Mouse (Mus musculus) hindbrain, embryonic 12.5 days (tissue): Measurements from ENCODE around the gene Tns1. TPM values are rescaled to one million over a fixed set of nuclear protein-coding genes. Genes with fewer than 3 reads are reported as not detected.
A peak's percentile ranks its signal among the peaks of the same experiment; 100 is the strongest.

ENCODE experiments used
- ATAC-seq: fragments of 200-750 bp; cut with Nextera tagmentation; 2 replicates; pipeline ENCODE4 v1.8.0; 2017; ENCODE audit warnings: moderate TSS enrichment; ENCODE audit not compliant: low FRiP score
- H3K27ac ChIP-seq: fragments of 300-500 bp; sonication (generic); 2 replicates; pipeline ENCODE4 v1.5.1; 2016; ENCODE audit warnings: mild to moderate bottlenecking
- H3K27me3 ChIP-seq: fragments of 300-500 bp; sonication (generic); 2 replicates; pipeline ENCODE4 v1.6.1; 2016; ENCODE audit warnings: mild to moderate bottlenecking
- H3K36me3 ChIP-seq: fragments of 300-500 bp; sonication (generic); 2 replicates; pipeline ENCODE4 v1.6.1; 2016; ENCODE audit warnings: mild to moderate bottlenecking
- H3K4me1 ChIP-seq: fragments of 300-500 bp; sonication (generic); 2 replicates; pipeline ENCODE4 v1.6.1; 2016
- H3K4me2 ChIP-seq: fragments of 300-500 bp; sonication (generic); replicated peaks from 2 replicates; pipeline ENCODE4 v1.6.1; 2016; ENCODE audit warnings: mild to moderate bottlenecking
- H3K4me3 ChIP-seq: fragments of 300-500 bp; sonication (generic); 2 replicates; pipeline ENCODE4 v1.5.1; 2016; ENCODE audit warnings: mild to moderate bottlenecking
- H3K9ac ChIP-seq: fragments of 300-500 bp; sonication (generic); 2 replicates; pipeline ENCODE4 v1.6.1; 2016; ENCODE audit warnings: mild to moderate bottlenecking, moderate library complexity
- H3K9me3 ChIP-seq: fragments of 300-500 bp; sonication (generic); replicated peaks from 2 replicates; pipeline ENCODE4 v1.6.1; 2016; ENCODE audit warnings: mild to moderate bottlenecking
- WGBS: fragments of 180-500 bp; shearing (Covaris S2); methylation state at CpG from one replicate; pipeline ENCODE4 v1.1.7; 2016; 5-methylcytosine and 5-hydroxymethylcytosine counted together
- polyA plus RNA-seq: library from polyadenylated mRNA; unstranded; fragments of >200 nt; fragmentation: Nextera tagmentation; extraction: Ambion mirVana; gene quantifications from 2 replicates; pipeline ENCODE4 v1.2.1, GENCODE M21; 2016

Tns1 gene
- polyA plus RNA-seq, 1 experiment from 2014 or later: 28.3 TPM

DNA sequence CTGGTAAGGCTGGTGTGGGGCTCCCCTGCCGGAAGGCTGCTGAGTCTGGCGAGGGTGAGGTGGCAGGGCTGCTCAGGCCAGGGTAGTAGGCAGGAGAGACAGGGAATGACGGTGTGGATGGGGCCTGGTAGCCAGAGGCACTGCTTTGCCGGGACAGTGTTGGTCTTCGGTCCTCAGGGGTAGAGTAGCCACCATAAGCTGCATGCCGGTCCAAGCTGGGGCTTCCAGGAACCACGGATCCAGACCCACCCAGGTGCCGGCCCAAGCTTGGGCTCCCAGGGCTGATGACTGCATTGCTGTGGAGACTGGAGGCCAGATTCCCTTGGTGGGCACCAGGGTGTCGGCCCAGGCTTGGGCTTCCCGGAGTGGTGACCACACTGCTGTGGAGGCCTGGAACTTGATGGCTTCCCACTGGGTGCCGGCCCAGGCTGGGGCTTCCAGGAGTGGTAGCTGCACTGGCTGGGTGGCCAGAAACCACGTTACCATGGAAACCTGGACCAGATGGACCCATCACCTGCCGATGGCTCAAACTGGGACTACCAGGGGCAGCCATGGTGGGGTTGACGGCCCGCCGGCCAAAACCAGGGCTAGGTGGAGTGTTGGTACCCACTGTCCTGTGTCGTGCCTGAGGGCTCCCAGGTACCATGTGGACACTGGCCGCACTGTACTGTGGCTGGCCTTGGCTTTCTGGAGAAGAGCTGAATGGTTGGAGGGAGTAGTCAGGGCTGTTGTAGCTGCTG is 199.2 kb downstream of the Tns1 start:
- no peak for ATAC-seq
- Histone ChIP-seq H3K9ac (no peak overlapping the region), H3K27ac (no peak overlapping the region), H3K27me3 (no peaks in the 10 kb centered on the region), H3K4me2 (no peak overlapping the region), H3K36me3 (peaks cover 42% of the 10 kb centered on the region), H3K9me3 (no peaks in the 10 kb centered on the region), H3K4me1 (no peaks in the 10 kb centered on the region), H3K4me3 (no peak overlapping the region)
- WGBS: 95% methylated on average over 18 of the region's 18 CpGs

DNA sequence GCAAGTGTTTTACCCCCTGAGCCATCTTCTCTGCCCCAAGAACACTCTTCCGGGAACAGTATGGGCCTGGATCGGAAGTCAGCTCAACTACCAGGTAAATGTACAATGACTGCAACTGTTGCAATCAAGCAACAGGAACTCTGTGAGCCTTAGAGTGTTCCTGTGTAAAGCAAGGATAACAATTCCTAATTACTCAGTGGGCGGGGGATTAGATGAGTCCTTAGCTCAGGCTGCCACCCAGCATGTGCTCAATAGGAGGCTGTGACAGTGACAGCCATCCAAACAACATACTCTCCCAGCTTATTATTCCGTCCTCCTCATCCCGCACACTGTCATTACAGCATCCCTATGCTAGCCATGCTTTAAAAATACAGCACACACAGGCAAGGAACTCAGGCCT is 200.0 kb downstream of the Tns1 start:
- no peak for ATAC-seq
- Histone ChIP-seq H3K4me1 (no peaks in the 10 kb centered on the region), H3K27ac (no peak overlapping the region), H3K4me3 (no peak overlapping the region), H3K9ac (no peak overlapping the region), H3K27me3 (no peaks in the 10 kb centered on the region), H3K9me3 (no peaks in the 10 kb centered on the region), H3K36me3 (peaks cover 46% of the 10 kb centered on the region), H3K4me2 (no peak overlapping the region)
- 88% methylated on average over 5 of the region's 5 CpGs for WGBS

DNA sequence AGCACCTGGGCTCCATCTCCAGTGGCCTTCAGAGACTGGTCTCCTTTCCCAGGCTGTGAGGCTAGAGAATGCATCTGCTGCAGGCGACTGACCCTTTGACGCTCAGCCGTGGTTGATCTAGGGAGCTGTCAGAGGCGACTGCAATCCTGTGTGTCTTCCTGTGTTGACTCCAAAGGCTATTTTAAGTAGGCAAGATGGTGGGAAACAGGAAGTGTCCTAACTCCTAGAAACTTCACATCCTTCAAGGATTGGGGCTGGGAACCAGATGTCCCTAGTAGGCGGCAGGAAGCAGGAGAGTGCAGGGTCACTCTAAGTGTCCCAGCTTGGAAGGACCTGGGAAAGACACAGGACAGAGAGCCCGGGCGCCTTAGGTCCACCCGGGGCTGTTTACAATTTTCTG is 201.1 kb downstream of the Tns1 start:
- Histone ChIP-seq H3K4me2 (no peak overlapping the region), H3K9me3 (no peaks in the 10 kb centered on the region), H3K4me3 (no peak overlapping the region), H3K4me1 (no peaks in the 10 kb centered on the region), H3K27ac (no peak overlapping the region), H3K9ac (no peak overlapping the region), H3K27me3 (no peaks in the 10 kb centered on the region), H3K36me3 (peaks cover 46% of the 10 kb centered on the region)
- no peak for ATAC-seq
- WGBS: 79% methylated on average over 8 of the region's 8 CpGs

DNA sequence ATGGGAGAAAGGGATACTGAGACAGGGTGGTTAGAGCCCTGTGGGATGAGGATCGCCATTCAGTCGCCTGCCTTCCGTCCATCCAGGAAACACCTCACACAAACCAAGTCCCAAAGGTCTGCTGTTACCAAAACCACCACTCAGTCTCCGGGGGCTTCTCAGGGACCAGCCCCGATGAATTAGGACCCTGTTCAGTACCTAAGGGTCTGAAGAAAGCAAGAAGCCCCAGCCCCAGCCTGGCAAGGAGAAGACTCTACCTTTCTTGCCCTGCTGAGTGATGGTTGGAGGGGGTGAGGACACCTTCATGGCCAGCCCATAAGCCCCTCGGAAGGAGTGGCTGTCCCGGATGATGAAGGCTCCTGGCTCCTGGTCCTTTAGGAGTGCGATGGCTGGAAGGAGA is 203.5 kb downstream of the Tns1 start:
- no peak for ATAC-seq
- no peaks in the 10 kb centered on the region for H3K9me3 ChIP-seq
- WGBS: 95% methylated on average over 8 of the region's 8 CpGs

DNA sequence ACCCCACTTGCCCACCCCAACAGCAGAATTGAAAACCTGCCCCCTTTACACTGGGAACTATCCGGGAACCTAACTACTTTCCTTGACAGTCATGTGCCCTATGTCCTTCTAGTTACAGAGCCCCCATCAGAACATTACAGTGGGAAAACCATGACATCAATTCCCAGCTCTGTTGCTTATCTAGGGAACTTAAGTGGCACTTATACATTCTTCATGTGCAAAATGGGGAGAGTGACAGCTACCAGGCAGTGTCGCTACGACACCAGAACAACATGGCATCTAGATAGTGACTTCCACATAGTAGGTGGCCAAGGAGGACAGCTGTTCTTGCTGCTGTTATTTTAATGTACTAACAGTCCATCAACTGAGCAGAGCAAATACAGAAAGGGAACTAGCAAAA is 204.3 kb downstream of the Tns1 start:
- Histone ChIP-seq H3K4me1 (no peaks in the 10 kb centered on the region), H3K27me3 (no peaks in the 10 kb centered on the region), H3K36me3 (peaks cover 27% of the 10 kb centered on the region; the same call in 1 of the 2 replicates), H3K9ac (no peak overlapping the region), H3K4me3 (no peak overlapping the region), H3K4me2 (no peak overlapping the region), H3K27ac (no peak overlapping the region), H3K9me3 (no peaks in the 10 kb centered on the region)
- WGBS: 90% methylated on average over 3 of the region's 3 CpGs
- ATAC-seq: no peak

More for the DNA sequence above, 203.5 kb downstream of the Tns1 start:
- Histone ChIP-seq H3K36me3 (peaks cover 32% of the 10 kb centered on the region; the same call in 1 of the 2 replicates), H3K27ac (no peak overlapping the region), H3K9ac (no peak overlapping the region), H3K27me3 (no peaks in the 10 kb centered on the region), H3K4me1 (no peaks in the 10 kb centered on the region), H3K4me3 (no peak overlapping the region), H3K4me2 (no peak overlapping the region)

DNA sequence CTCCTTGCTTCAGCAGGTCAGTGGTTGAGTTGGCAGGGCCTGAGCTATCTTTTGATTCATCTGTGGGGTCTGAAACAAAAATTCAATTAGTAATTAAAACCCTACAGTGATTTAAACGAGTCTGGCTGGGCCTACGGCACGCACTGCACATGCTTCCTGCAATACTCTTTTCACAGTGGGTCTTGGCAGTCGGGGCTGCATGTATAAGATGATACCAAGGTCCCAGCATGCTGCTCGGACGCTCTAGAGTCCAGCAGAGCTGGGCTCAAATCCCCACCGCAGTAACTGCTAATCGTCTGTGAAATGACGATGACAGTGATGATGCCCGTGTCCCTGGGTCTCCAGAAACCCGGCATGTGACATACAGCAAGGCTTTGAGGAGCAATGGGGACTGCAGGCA is 206.2 kb downstream of the Tns1 start:
- H3K4me2 ChIP-seq: no peak overlapping the region
- 84% methylated on average over 11 of the region's 11 CpGs for WGBS
- H3K9ac ChIP-seq: no peak overlapping the region
- H3K27ac ChIP-seq: no peak overlapping the region
- H3K4me1 ChIP-seq: peaks cover 9% of the 10 kb centered on the region; the same call in 1 of the 2 replicates
- no peak overlapping the region for H3K4me3 ChIP-seq
- no peak for ATAC-seq
- H3K27me3 ChIP-seq: no peaks in the 10 kb centered on the region
- H3K9me3 ChIP-seq: no peaks in the 10 kb centered on the region
- peaks cover 18% of the 10 kb centered on the region; the same call in 1 of the 2 replicates for H3K36me3 ChIP-seq

DNA sequence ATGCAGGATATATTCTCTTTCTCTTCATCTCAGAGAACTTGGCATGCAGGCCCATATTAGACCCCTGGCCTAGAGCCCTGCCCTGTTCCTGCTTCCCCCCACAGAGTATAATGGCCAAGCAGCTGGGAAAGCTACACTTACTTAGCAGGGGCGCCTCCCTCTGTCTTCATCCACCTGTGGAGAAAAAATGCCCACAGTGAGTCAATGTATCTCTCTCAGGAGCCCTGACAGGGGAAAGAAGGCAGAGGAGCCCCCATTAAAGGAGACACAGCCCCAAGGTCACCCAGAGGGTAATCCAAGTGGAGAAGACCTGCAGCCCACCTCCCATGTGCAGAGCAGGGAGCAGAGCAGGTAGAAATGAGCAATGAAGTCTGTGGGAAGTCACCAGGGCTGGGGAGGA is 208.0 kb downstream of the Tns1 start:
- Histone ChIP-seq H3K27ac (no peak overlapping the region), H3K27me3 (no peaks in the 10 kb centered on the region), H3K4me1 (peaks cover 9% of the 10 kb centered on the region; the same call in 1 of the 2 replicates), H3K4me2 (no peak overlapping the region), H3K36me3 (peaks cover 14% of the 10 kb centered on the region; the same call in 1 of the 2 replicates), H3K4me3 (no peak overlapping the region), H3K9ac (no peak overlapping the region), H3K9me3 (no peaks in the 10 kb centered on the region)
- no peak for ATAC-seq
- 95% methylated on average over 1 of the region's 1 CpGs for WGBS

DNA sequence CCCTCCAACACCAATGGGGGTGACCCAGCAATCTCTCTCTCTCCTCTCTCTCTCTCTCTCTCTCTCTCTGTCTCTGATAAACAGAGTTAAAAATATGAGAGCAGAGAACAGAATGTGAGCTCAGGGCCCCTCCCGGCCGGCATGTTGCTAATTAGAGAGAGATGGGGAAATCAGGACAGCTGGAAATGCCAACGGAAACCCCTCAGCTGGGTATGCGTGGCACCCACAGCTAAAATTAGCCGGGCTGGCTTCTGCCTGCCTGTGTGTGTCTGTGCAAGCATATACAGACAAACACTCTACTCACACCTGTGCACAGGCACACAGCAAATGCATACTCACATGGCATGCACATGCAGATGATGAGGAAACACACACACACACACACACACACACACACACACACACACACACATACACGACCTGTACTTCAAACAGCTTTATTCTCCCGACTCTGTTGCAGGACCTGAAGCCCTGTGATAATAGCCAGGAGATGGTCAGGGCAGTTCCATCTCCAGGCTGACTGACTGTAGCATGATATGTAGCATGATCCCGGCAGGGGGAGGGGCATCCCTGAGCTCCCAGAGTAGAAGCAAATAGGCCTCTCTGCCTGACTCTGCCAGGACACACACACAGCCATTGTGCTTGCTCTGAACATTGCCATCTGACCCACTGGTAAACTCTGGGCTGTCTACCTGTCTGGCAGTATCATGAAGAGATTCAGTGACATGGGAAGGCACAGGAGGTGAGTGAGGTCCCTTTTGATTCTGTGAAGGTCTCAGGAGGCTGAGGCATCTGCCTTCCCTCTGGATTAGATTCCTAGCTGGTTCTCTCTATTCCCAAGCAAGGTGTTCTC is 208.8 kb downstream of the Tns1 start:
- Histone ChIP-seq H3K4me1 (peaks cover 9% of the 10 kb centered on the region; the same call in 1 of the 2 replicates), H3K4me3 (no peak overlapping the region), H3K4me2 (no peak overlapping the region), H3K27ac (no peak overlapping the region), H3K9me3 (no peaks in the 10 kb centered on the region), H3K36me3 (peaks cover 8% of the 10 kb centered on the region; the same call in 1 of the 2 replicates), H3K27me3 (no peaks in the 10 kb centered on the region), H3K9ac (no peak overlapping the region)
- 81% methylated on average over 8 of the region's 8 CpGs for WGBS
- ATAC-seq: no peak

DNA sequence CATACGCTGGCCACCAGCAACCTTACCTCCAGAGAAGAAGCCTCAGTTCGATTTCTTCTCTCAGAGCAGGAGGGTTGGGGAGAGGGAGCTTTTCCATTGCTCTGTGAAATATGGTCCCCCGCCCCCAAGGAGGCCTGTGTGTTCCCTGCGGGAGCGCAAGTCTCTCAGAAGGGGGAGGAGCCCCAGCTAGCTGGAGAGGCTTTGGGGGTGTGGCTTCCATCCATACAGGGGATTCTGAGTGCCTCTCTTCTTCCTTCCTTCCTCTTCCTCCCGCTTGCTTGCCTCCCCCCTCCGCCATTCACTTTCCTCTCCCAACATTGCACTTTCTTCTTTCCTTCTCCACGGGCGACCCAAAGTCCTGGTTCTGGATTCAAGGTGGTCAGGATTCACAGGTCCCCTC is 210.2 kb downstream of the Tns1 start:
- H3K27ac ChIP-seq: no peak overlapping the region
- H3K9me3 ChIP-seq: no peaks in the 10 kb centered on the region
- H3K27me3 ChIP-seq: no peaks in the 10 kb centered on the region
- H3K4me1 ChIP-seq: peaks cover 9% of the 10 kb centered on the region; the same call in 1 of the 2 replicates
- ATAC-seq: peak; percentile 32; the same call in 1 of the 2 replicates
- H3K4me3 ChIP-seq: no peak overlapping the region
- H3K4me2 ChIP-seq: 0 out of 2 replicates have a peak overlapping the region, but pooled peaks have one; percentile 0
- H3K9ac ChIP-seq: no peak overlapping the region
- H3K36me3 ChIP-seq: no peaks in the 10 kb centered on the region; the same call in 1 of the 2 replicates
- WGBS: 24% methylated on average over 9 of the region's 9 CpGs

DNA sequence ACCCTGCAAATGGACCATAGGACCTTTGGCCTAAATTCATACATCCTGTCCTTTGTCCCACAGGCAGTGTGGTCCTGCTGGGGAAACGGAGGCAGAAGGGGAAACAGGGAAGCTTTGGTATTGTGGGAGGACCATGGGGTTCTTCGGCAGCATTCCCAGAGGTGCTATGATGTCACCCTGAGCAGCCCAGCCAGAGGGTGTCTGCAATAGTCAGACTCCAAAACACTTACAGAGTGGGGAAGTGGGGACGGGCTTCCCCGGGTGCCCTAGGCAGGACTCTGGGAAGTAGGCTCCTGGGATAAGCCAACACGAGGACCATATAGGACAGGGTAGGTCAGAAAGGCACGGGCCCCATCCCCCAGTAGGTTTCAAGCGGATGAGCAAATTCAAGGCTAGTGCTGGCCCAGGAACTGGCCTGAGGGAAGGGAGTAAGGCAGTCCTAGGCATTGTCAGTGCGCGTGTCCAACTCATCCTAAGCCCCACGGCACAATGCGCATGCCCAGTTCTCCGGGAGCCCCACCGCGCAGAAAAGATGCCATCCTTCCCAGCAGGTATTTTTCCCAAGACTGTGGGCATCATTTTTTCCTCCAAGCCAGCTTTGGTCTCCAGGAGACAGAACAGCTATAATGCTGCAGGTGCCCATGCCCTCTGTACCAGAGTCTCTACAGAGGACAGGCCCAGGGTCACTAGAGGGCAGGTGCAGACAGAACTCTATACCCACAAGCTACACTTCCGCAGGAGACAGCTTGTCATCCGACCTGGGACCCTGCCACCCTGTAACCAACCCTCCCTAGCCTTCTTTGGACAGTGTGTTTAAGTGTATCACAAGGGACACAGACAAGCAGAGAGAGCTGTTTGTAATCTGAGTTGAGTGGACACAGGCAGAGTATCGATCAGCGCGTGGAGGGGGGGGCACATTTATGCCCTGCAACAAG is 210.9 kb downstream of the Tns1 start:
- H3K4me2 ChIP-seq: no peak overlapping the region
- no peak overlapping the region for H3K27ac ChIP-seq
- H3K27me3 ChIP-seq: no peaks in the 10 kb centered on the region
- no peak overlapping the region for H3K9ac ChIP-seq
- no peaks in the 10 kb centered on the region; the same call in 1 of the 2 replicates for H3K36me3 ChIP-seq
- H3K4me3 ChIP-seq: no peak overlapping the region
- ATAC-seq: no peak
- H3K4me1 ChIP-seq: peaks cover 9% of the 10 kb centered on the region; the same call in 1 of the 2 replicates
- H3K9me3 ChIP-seq: no peaks in the 10 kb centered on the region
- WGBS: 80% methylated on average over 19 of the region's 19 CpGs

DNA sequence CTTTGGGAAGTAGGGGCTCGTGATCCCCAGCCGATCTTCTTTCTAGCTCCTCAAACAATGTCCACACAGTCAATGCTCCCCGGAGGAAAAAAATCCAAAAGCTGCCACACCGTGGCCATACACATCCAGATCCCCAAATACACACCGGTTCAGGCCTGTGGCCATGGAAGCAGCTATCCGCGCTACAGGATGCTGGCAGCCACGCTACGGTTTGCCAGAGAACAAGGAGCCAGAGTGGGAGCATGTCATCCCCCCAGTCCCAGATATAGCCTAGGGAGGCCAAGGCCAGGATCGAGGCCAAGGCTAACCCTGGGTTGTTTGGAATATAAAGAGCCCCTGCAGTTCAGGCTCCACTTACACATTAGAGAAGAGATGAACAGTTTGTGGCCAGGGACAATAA is 211.8 kb downstream of the Tns1 start:
- Histone ChIP-seq H3K27me3 (no peaks in the 10 kb centered on the region), H3K4me1 (peaks cover 9% of the 10 kb centered on the region; the same call in 1 of the 2 replicates), H3K4me2 (no peak overlapping the region), H3K27ac (no peak overlapping the region), H3K4me3 (no peak overlapping the region), H3K36me3 (no peaks in the 10 kb centered on the region; the same call in 1 of the 2 replicates), H3K9ac (no peak overlapping the region), H3K9me3 (no peaks in the 10 kb centered on the region)
- no peak for ATAC-seq
- WGBS: 86% methylated on average over 10 of the region's 10 CpGs
